Mouse (Mus musculus): ENCODE data around the gene Il2.

The Il2 gene

GRCm38 (mm10) chr3:37125655-37126054 is at the start of gene Il2:
Gene Il2 (minus strand): TSS chr3:37125959.
- no peak for DNase-seq (ENCODE audit: low spot score)

GRCm38 (mm10) chr3:37174711-37175572 is 49.2 kb upstream of the Il2 start:
- DNase-seq (ENCODE audit: low spot score), result no peak

- no peak for DNase-seq (ENCODE audit: low spot score)
Observed at GRCm38 (mm10) chr3:37173285-37173684, 47.5 kb upstream of the Il2 start.

GRCm38 (mm10) chr3:37169283-37169682 is 43.5 kb upstream of the Il2 start:
- no peak for DNase-seq (ENCODE audit: low spot score)

- no peak for DNase-seq (ENCODE audit: low spot score)
Observed at GRCm38 (mm10) chr3:37161096-37161495, 35.3 kb upstream of the Il2 start.

DNA sequence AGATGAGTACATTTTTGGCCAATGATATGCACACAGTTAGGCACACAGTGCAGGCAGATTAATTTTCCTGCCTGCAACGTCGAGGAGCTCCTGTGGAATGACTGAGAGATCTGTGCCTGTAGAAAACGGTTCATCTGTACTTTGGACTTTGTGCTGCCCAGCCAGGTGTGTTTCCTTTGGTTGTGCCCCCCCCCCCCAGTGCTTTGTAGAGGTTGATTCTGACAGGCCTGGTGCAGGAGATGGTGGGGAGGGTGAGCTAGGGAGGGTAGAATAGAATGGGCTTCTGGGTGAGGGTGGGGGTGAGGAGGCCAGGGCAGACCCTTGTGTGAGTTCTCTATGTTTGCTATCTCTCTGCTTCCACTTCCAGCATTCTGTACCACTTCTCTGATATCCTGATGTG is 32.5 kb upstream of the Il2 start:
- no peak for DNase-seq (ENCODE audit: low spot score)

- DNase-seq (ENCODE audit: low spot score), result no peak
Observed at GRCm38 (mm10) chr3:37157082-37157481, 31.3 kb upstream of the Il2 start.

DNA sequence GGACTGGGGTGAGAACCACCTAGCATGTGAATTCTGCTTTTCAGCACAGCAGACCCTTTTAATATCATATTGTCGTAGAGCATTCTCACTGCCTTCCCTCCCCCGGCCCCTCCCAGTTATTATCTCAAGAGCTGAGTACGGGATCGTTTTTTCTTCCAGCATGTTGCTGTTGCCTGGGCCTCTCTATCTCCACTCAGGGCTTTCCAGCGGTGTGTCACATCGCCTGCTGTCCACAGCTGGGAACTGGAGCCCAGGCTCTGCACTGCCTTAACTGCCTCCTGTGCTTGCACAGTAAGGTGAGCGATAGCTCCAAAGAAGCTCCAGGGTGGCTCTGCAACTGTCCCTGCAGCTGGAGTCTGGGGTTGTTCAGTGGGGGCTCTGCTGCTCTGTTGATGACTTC is 28.6 kb upstream of the Il2 start:
- no peak for DNase-seq (ENCODE audit: low spot score)

DNA sequence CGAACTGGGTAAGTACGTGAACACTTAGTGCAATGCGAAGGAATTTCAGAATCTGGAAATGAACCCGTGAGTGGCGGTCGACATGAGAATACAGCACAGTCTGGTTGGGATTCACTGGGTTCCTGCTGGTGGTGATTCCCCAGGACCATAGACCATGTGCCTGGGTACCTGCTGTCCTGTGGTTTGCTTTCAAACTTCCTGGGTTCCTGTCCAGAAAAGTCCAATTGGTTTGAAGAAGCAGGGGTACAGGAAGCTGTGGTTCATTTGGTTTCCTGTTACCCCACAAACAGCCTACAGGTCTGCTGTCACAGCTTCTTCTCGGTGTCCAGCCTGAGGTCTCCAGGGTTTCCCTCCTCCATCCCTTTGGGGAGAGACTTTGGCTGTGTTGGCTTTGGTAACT is 27.2 kb upstream of the Il2 start:
- no peak for DNase-seq (ENCODE audit: low spot score)

DNA sequence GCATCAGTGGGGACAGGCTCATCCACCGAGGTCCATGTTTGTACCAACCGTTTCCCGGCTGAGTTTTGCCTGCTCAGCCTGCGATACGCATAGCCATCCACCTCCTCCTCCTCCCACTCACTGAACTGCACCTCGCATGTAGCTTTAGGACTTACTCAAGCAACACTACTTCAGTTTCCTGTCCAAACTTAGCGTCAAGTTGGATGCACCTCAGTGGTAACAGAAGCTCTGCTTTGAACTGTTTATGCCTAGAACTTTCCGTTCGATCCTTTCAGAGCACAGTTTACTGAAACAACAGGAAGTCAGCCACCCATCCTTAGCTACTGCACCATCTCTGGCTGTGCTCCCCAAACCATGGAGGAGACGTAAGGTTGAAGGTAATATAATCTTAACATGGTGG is 26.5 kb upstream of the Il2 start:
- no peak for DNase-seq (ENCODE audit: low spot score)

DNA sequence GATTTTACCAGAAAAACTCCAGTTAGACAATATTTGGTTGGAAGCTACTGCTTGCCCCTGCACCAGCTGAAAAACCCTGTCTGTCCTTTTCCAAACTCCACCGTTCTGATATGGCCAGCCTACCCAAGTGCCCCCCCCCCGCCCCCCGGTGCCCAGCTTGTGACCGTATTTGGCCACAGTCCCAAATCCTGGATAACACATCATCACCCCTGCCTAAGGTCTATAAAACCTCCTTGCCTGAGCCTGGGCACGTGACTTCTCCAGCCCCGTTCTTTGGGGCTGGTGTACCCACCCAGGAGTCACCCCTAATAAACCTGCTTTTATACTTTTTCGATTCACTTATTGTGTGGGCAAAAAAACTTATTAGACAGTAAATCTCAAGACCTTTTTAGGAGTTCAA is 21.1 kb upstream of the Il2 start:
- DNase-seq (ENCODE audit: low spot score), result no peak

DNA sequence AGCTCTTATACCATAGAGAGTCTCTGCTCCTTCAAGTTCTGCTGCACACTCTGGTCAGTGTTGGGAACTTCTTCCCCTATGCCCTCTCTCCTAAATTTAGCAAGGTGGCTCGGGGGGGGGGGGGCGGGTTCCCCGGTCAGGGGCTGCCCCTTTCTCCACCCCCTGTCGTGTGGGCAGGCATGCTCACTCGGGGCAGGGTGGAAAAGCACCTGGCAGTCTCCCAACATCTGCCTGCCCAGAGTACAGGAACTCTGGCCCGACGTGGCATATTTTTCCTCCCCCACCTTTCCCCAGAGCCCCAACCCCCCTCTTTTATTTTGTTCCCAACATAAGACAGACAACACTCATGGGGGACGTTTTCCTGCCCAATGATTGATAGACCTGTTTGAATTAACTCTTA is 20.6 kb upstream of the Il2 start:
- no peak for DNase-seq (ENCODE audit: low spot score)

- DNase-seq (ENCODE audit: low spot score), result no peak
Observed at GRCm38 (mm10) chr3:37144979-37145378, 19.2 kb upstream of the Il2 start.

GRCm38 (mm10) chr3:37141827-37142226 is 16.1 kb upstream of the Il2 start:
- no peak for DNase-seq (ENCODE audit: low spot score)

DNA sequence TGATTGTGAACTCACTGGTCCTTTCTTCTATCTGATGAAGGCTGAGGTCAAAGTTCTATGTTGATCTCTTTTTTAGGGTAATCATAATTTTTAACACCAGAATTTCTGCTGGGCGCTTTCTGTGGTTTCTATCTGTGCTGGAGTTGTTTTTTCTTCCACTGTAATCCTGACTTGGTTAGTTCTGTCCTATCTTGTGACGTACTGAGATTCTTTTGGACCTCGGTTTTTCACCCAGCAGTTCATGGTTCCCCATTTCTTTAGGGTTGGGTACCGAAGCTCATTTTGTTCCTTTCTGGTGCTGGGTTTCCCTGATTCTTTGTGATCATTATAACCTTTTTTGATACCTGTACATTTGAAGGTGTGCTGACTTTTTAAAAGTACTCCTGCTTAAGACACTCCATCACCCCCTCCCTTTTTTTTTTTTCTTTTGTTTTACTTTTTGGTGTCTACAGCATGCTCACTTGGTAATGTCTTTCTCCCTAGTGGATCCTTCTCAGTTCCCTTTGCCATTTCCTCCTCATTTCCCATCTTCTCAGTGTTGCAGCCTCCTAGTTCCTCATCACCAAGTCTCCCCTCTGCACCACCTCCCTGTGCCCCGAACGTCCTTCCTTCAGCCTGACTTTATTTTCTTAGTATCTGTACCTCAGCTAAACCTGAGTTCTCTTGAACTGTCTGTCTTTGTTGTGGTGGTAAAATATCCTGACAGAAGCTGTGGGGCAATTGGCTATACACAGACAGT is 14.6 kb upstream of the Il2 start:
- DNase-seq (ENCODE audit: low spot score), result no peak

DNA sequence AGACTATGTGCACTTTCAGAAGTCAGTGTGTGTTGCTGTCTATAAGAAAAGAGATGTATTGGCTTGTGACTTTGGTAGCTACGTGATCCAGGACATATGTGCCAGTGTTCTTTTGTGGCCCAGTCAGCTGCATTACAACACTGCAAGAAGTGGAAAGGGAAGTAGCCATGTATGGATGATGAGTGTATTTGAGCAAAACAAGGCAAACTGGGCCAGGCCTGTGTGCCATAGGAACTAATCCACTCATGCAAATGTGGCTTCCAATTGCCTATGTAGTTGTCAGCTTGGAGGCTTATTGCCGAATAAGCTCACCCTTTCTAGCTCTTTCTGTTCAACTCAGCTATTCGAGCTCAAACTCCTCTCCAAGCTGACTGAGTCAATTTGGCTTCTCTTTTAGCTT is 13.4 kb upstream of the Il2 start:
- DNase-seq (ENCODE audit: low spot score), result no peak

GRCm38 (mm10) chr3:37137231-37137630 is 11.5 kb upstream of the Il2 start:
- DNase-seq (ENCODE audit: low spot score), result no peak

DNA sequence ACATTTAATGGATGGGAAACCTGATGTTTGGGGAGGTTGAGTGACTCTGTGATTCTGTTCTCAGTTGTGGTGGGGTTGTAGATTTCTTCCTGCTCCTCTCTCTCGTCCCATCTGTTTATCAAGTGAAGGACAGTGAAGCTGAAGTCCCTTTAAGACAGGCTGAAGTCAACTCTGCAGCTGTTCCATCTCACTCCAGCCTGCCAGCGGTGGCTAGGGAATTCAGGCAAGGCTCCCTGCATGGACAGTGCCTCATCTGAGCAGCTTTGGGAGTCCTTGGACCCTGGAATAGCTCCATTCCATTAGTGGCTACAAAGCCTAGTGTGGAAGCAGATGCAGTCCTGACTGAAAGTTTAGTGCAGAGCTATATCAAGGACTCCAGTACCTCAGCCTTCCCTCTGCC is 3.3 kb upstream of the Il2 start:
- no peak for DNase-seq (ENCODE audit: low spot score)

- no peak for DNase-seq (ENCODE audit: low spot score)
Observed at GRCm38 (mm10) chr3:37128269-37128668, 2.5 kb upstream of the Il2 start.

- no peak for DNase-seq (ENCODE audit: low spot score)
Observed at GRCm38 (mm10) chr3:37126162-37126561, 403 bp upstream of the Il2 start.

GRCm38 (mm10) chr3:37090721-37091120 is 35.0 kb downstream of the Il2 start:
- no peak for DNase-seq (ENCODE audit: low spot score)

DNA sequence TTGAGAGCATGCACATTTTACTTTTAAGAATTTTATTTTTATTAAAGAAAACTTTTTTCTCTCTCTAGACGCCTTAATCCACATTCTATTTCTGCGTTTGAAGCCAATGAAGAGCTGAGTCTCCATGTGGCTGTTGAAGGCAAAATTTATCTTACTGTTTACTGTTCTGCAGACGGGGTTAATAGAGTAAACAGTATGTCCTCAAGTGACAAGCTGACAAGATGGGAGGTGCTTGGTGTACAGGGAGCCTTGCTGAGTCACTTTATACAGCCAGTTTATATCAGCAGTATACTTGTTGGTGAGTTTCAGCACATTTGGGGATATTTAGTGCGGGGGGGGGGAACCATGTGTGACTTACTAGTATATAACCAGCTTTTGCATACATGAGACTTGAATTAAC is 40.9 kb downstream of the Il2 start:
- no peak for DNase-seq (ENCODE audit: low spot score)

GRCm38 (mm10) chr3:37073211-37073610 is 52.5 kb downstream of the Il2 start:
- no peak for DNase-seq (ENCODE audit: low spot score)

Data from retina, embryonic 14.5 days (tissue).